Mouse (Mus musculus) gastrocnemius, postnatal 25 days (tissue): Measurements from ENCODE around the gene Ms4a6d. TPM values are rescaled to one million over a fixed set of nuclear protein-coding genes. Genes with fewer than 3 reads are reported as not detected.
"Not testable (repeated sequence)": the region's sequence is repeated elsewhere in the genome, so short reads cannot be mapped to it uniquely, and the experiment has no call there.

Source experiments
- DNase-seq: peaks from one replicate; pipeline ENCODE4 v3.0.0; 2022
- total RNA-seq, 2 experiments: library from RNA; stranded (reverse); gene quantifications; 1 replicate in 1 of 2; 2 replicates in 1 of 2; pipeline ENCODE4 v1.2.3; 2021

The Ms4a6d gene
- total RNA-seq, 2 experiments from 2014 or later, result 2.0 to 2.5 TPM

- no peak for DNase-seq
Observed at GRCm38 (mm10) chr19:11554726-11555125, 49.9 kb downstream of the Ms4a6d start.

- DNase-seq, result no peak
Observed at GRCm38 (mm10) chr19:11547911-11548310, 56.7 kb downstream of the Ms4a6d start.

GRCm38 (mm10) chr19:11544383-11544782 lies 60.3 kb downstream of the Ms4a6d start:
- DNase-seq, result not testable (repeated sequence)

- not testable (repeated sequence) for DNase-seq
Observed at GRCm38 (mm10) chr19:11540166-11540821, 64.4 kb downstream of the Ms4a6d start.

GRCm38 (mm10) chr19:11537336-11537735 lies 67.3 kb downstream of the Ms4a6d start:
- DNase-seq, result peak; percentile 21

Other genes with a start within 250 kb of the Ms4a6d start
- gene Ms4a4a, start 229.3 kb downstream of the Ms4a6d start, total RNA-seq, result 1 to 10 TPM; 1.9 to 3.7 TPM
- gene Ms4a4c, start 200.1 kb downstream of the Ms4a6d start, total RNA-seq, result not detected
- gene Ms4a4b, start 161.3 kb downstream of the Ms4a6d start, total RNA-seq, result under 1 TPM in 1 of 2 experiments, not detected in 1; 0.24 TPM
- gene Ms4a6c, start 135.5 kb downstream of the Ms4a6d start, total RNA-seq, result 1 to 10 TPM; 1.9 to 2.8 TPM
- gene Gm8369, start 118.9 kb downstream of the Ms4a6d start, total RNA-seq, result not detected
- 1 to 10 TPM; 1.9 to 4.3 TPM for gene Ms4a6b, start 88.3 kb downstream of the Ms4a6d start, total RNA-seq
- 1 to 10 TPM; 3.0 to 3.9 TPM for gene Ms4a4d, start 68.0 kb downstream of the Ms4a6d start, total RNA-seq
- gene Ms4a2, start 18.9 kb upstream of the Ms4a6d start, total RNA-seq, result under 1 TPM; 0.10 to 0.21 TPM
- not detected for gene Ms4a3, start 36.0 kb upstream of the Ms4a6d start, total RNA-seq
- not detected for gene Oosp2, start 55.7 kb upstream of the Ms4a6d start, total RNA-seq
- not detected for gene Oosp1, start 86.3 kb upstream of the Ms4a6d start, total RNA-seq
- gene Oosp3, start 92.2 kb upstream of the Ms4a6d start, total RNA-seq, result not detected
- gene Gif, start 142.7 kb upstream of the Ms4a6d start, total RNA-seq, result not detected
- gene Mrpl16, start 165.5 kb upstream of the Ms4a6d start, total RNA-seq, result 10 to 100 TPM; 53.1 to 57.1 TPM
- gene Stx3, start 214.6 kb upstream of the Ms4a6d start, total RNA-seq, result 1 to 10 TPM; 1.0 to 1.6 TPM
- gene Olfr1417, start 234.4 kb upstream of the Ms4a6d start, total RNA-seq, result not detected